Mouse (Mus musculus) MEL-GATA-1-ER (cell line): ENCODE results near the gene Dpm2.

Experiments
- DNase-seq: peaks from one replicate; pipeline ENCODE4 v3.0.0-alpha.2; 2012; ENCODE audit warnings: low read depth; ENCODE audit errors: extremely low read depth

Dpm2 gene

DNA sequence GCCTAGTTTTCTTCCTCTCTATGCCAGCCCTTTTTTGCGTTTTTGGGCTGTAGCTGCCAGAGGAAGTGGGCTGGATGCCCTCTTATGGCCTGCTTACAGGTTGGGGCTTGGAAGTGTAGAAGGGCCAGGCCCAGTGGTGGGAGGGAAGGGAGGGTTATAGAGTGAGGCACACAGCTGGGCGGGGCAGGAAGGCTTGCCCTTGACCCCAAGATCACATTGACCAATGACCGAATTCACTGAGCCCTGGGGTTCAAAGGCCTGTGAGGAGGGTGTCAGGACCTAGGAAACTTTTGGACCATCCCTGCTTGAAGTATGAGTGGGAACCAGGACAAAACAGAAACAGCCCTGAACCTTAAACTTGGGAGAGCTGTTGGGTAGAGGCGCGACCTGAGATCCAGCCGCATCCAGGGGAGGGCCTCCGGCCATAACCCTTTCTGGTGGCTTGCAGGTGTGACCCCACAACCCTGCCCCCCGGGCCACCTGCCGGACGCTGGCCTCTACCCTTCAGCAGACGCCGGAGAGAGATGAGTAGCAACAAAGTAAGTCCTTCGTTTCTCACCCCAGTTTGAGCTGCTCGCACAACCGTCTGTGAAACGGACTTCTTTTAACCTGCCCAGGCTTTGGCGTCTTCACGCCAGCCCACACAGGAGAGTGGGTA, 38.2 kb downstream of the Dpm2 start:
- DNase-seq = no peak

DNA sequence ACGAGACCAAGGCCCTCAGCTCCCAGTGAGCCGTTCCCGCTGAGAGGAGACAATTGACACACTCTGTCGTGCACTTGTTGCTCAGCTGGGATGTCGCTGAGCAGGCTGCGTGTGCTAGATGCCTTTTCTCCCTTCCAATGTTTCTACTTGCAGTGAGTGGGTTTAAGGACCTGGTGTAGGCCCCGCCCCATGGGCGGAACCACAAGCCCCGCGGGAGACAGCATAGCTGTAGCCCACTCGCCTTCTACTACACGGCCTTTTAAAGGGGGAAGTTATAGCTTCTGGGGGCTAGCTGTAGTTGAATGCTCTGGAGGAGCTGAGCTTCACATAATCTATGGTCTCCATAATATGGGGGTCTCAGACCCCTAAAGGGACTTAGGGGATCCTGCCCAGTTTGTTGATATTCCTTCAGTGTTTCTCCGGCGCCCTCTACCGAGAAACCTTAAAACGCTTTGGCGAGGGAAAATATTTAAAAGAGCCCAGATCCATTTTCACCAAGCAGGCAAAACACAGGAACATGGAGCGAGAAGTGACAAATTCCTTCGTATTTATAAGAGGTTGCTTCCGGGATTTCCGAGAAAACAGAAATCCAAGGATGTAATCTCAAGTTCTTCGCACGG, 40.1 kb downstream of the Dpm2 start:
- DNase-seq = peak; percentile 44

DNA sequence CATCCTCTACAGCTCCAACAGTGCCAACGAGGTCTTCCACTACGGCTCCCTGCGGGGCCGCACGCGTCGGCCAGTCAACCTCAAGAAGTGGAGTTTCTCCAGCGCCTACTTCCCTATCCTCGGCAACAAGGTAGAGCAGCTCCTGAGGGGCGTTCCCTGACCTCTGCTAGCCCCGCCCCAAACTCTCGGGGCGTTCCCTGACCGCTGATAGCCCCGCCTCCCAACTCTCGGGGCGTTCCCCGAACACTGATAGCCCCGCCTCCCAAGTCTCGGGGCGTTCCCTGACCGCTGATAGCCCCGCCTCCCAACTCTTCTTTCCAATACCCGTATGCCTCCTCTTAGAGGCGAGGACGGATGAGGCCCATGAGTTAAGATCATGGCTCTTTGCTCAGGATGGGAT, 41.6 kb downstream of the Dpm2 start:
- no peak for DNase-seq

DNA sequence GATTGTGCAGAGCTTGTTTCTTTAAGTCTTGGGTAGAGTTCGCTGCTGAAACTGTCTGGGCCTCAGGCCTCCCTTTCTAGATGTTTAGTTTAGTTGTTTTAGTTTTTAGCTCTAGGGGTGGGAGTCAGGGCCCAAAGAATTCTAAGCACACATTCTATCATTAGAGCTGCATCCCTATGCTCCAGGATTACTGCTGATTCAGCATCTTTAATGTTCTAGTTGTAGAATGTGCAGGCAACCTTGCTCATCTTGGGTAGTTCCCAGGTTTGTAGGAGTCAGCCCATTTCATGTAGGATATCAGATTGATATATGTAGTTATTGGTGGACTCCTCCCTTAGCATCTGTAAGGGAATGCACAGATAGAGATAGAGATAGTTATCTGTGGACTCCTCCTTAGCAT, 46.5 kb downstream of the Dpm2 start:
- DNase-seq = no peak

DNA sequence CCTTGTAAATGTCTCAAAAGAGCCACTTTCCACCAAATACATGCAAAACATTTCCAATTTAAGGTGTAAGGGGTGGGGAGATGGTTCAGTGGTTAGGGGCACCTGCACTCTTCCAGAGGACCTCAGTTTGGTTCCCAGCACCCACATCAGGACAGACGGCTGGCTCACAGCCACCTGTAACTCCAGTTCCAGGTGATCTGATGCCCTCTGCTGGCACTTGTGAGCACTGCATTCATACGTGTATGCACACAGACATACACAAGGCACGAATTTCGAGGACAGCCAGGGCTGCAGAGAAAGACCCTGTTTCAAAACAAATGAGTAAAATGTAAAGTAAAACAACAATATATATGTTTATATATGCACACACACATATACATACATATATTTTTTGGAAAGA, 46.9 kb downstream of the Dpm2 start:
- no peak for DNase-seq

DNA sequence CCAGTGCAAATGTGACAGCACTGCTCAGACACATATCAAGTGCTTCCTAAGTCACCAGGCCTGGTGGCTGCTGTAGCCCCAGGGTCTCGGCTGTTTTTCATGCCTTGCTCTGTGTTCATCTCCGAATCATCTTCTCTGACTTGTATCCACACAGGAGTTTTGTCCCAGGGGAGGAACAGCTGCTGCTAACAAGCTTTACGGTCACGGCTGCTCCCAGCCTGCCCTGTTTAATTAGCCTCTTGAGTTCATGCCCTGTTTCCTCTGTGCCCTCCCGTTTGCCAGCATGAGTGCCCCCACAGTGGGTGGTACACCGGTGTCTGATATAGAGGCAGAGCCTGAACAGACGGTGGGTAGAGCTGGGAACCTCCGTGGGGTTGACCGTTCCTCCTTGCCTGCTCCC, 47.4 kb downstream of the Dpm2 start:
- DNase-seq = no peak

DNA sequence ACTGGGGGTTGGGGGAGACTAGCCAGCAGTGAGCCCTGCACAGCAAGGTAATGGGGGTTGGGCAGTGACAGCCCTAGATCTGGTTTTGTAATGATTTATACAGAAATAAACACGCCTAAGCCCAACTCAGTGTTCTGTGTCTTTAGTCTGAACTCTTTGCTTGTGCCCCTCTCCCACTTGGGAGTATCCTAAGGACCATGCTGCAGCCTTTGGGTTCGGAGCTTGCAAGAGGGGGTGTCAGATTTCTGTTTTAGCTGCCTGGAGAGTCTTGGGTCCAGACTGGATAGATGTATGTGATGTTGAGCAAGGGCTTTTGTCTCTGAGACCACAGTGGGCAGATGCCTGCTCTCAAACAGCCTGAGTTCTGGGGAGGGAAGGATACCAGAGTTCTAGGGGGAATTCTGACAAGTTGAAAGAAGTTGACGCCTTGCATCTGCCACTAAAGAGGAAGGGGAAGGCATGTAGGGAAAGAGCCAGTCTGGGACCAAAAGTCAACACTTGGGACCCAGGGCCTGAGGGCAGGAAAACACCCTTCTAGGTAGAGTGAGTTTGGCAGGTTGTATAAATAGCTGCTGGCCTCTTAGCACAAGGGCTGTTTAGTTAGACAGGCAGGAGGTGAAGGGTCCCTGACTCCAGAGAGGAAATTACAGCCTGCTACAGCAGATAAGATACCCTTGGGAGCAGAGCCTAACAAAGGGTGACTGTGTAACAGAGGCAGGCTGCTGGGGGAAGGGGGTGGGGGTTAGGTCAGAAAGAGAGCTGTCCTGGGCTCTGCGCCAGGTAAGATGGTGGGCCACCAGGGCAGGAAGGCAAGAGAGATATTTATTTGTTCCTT, 50.2 kb downstream of the Dpm2 start:
- DNase-seq = peak; percentile 67

DNA sequence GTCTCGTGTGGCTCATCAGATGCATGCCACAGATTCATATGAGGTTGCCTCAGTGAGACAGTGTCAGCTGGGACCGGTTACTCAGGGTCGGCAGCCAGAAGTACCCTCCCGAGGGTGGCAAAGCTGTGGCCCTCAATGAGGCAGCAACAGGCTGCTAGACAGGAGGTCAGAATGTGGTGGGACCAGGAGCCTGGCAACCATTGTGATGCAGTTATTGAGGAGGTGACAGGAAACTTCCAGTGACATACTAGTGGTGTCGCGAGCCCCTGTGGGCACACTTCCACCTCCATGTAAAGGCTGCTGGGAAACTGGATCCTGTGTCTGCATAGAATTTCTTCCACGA, 50.8 kb downstream of the Dpm2 start, which contains the start of gene Ak1:
Gene Ak1 (plus strand): TSS at position 242 of the 343 bp plus-strand sequence.
- no peak for DNase-seq
